Mouse (Mus musculus) MEL (cell line): ENCODE measurements around the gene Exoc4. TPM values are rescaled to one million over a fixed set of nuclear protein-coding genes. Genes with fewer than 3 reads are reported as not detected.

Experiments
- DNase-seq: peaks from one replicate; pipeline ENCODE4 v3.0.0; 2011; ENCODE audit warnings: low read depth, low spot score
- H3K27ac ChIP-seq: 2 replicates; pipeline ENCODE4 v1.5.1; 2012; ENCODE audit warnings: low read depth, mild to moderate bottlenecking, control low read depth, low read length, moderate library complexity; ENCODE audit not compliant: control insufficient read depth
- H3K27me3 ChIP-seq, 2 experiments: fragments of 150-350 bp in 1 of 2; sonication (generic) in 1 of 2; 2 replicates each; pipeline ENCODE4 v1.6.1; 2012; ENCODE audit warnings: low read length in 2 of 2, mild to moderate bottlenecking in 2 of 2, improper control_type of control experiment in 1 of 2, moderate library complexity in 1 of 2; ENCODE audit not compliant: insufficient read depth in 2 of 2, control insufficient read depth in 1 of 2
- H3K36me3 ChIP-seq, 2 experiments: 2 replicates each; pipeline ENCODE4 v1.6.1; 2012 to 2014; ENCODE audit warnings: low read length in 2 of 2, improper control_type of control experiment in 1 of 2, inconsistent platforms in 1 of 2, mild to moderate bottlenecking in 1 of 2; ENCODE audit not compliant: insufficient read depth in 2 of 2, control insufficient read depth in 1 of 2
- H3K4me1 ChIP-seq, 2 experiments: fragments of 150-350 bp in 1 of 2; sonication (generic) in 1 of 2; 2 replicates each; pipeline ENCODE4 v1.6.1; 2012; ENCODE audit warnings: low read length in 2 of 2, improper control_type of control experiment in 1 of 2, mild to moderate bottlenecking in 1 of 2; ENCODE audit not compliant: insufficient read depth in 2 of 2, control insufficient read depth in 1 of 2
- H3K4me3 ChIP-seq, 2 experiments: fragments of 150-350 bp in 1 of 2; sonication (generic) in 1 of 2; 2 replicates each; pipeline ENCODE4 v1.5.1; 2012; ENCODE audit warnings: low read depth in 2 of 2, low read length in 2 of 2, mild to moderate bottlenecking in 2 of 2, moderate library complexity in 2 of 2, control low read depth in 1 of 2, improper control_type of control experiment in 1 of 2; ENCODE audit not compliant: control insufficient read depth in 1 of 2, insufficient read depth in 1 of 2
- H3K79me2 ChIP-seq: 2 replicates; pipeline ENCODE4 v1.6.1; 2012; ENCODE audit warnings: mild to moderate bottlenecking, low read length, moderate library complexity; ENCODE audit not compliant: control insufficient read depth, poor library complexity, insufficient read depth
- H3K9ac ChIP-seq: 2 replicates; pipeline ENCODE4 v1.6.1; 2012; ENCODE audit warnings: low read depth, mild to moderate bottlenecking, control low read depth, low read length, moderate library complexity; ENCODE audit not compliant: control insufficient read depth, poor library complexity, severe bottlenecking
- H3K9me3 ChIP-seq: fragments of 150-350 bp; sonication (generic); replicated peaks from 2 replicates; pipeline ENCODE4 v1.6.1; 2012; ENCODE audit warnings: mild to moderate bottlenecking, low read length, improper control_type of control experiment, moderate library complexity; ENCODE audit not compliant: insufficient read depth
- CHD1 ChIP-seq: IDR thresholded peaks from 2 replicates; pipeline ENCODE4 v1.6.1; 2012; ENCODE audit warnings: low read depth, mild to moderate bottlenecking, inconsistent platforms, low read length, improper control_type of control experiment
- ELF1 ChIP-seq: IDR thresholded peaks from 2 replicates; pipeline ENCODE4 v1.6.1; 2014; ENCODE audit warnings: low read depth, mild to moderate bottlenecking, inconsistent platforms, low read length, improper control_type of control experiment, moderate library complexity
- EP300 ChIP-seq, 2 experiments: IDR thresholded peaks; 2 replicates each; pipeline ENCODE4 v1.6.1; 2011; ENCODE audit warnings: improper control_type of control experiment in 2 of 2, low read length in 2 of 2, low read depth in 1 of 2, mild to moderate bottlenecking in 1 of 2
- GABPA ChIP-seq: IDR thresholded peaks from 2 replicates; pipeline ENCODE4 v1.6.1; 2012; ENCODE audit warnings: low read depth, mild to moderate bottlenecking, inconsistent platforms, low read length, improper control_type of control experiment, moderate library complexity
- MEF2A ChIP-seq: IDR thresholded peaks from 2 replicates; pipeline ENCODE4 v1.6.1; 2014; ENCODE audit warnings: low read depth, mild to moderate bottlenecking, inconsistent platforms, low read length, improper control_type of control experiment; ENCODE audit not compliant: poor library complexity, insufficient replicate concordance, severe bottlenecking; ENCODE audit errors: extremely low read depth
- MXI1 ChIP-seq: IDR thresholded peaks from 2 replicates; pipeline ENCODE4 v1.6.1; 2011; ENCODE audit warnings: mild to moderate bottlenecking, low read depth, low read length, improper control_type of control experiment
- MYB ChIP-seq: IDR thresholded peaks from 2 replicates; pipeline ENCODE4 v1.6.1; 2011; ENCODE audit warnings: mild to moderate bottlenecking, low read depth, low read length, improper control_type of control experiment
- MYC ChIP-seq: IDR thresholded peaks from 2 replicates; pipeline ENCODE4 v1.6.1; 2011; ENCODE audit warnings: low read depth, mild to moderate bottlenecking, low read length, improper control_type of control experiment, moderate library complexity
- NELFE ChIP-seq: IDR thresholded peaks from 2 replicates; pipeline ENCODE4 v1.6.1; 2011; ENCODE audit warnings: low read depth, low read length, improper control_type of control experiment
- POLR2A ChIP-seq, 2 experiments: IDR thresholded peaks; 2 replicates each; pipeline ENCODE4 v1.6.1; 2011 to 2012; ENCODE audit warnings: low read length in 2 of 2, mild to moderate bottlenecking in 2 of 2, control low read depth in 1 of 2, improper control_type of control experiment in 1 of 2, low read depth in 1 of 2, moderate library complexity in 1 of 2; ENCODE audit not compliant: control insufficient read depth in 1 of 2, insufficient read depth in 1 of 2, poor library complexity in 1 of 2
- POLR2AphosphoS2 ChIP-seq: IDR thresholded peaks from 2 replicates; pipeline ENCODE4 v1.6.1; 2011; ENCODE audit warnings: low read length, improper control_type of control experiment
- POLR2AphosphoS5 ChIP-seq: IDR thresholded peaks from 2 replicates; pipeline ENCODE4 v1.6.1; 2012; ENCODE audit warnings: low read depth, borderline replicate concordance, mild to moderate bottlenecking, inconsistent platforms, low read length, moderate library complexity, mixed read lengths
- RCOR1 ChIP-seq: IDR thresholded peaks from 2 replicates; pipeline ENCODE4 v1.6.1; 2012; ENCODE audit warnings: low read depth, mild to moderate bottlenecking, inconsistent platforms, low read length, improper control_type of control experiment
- SMC3 ChIP-seq: IDR thresholded peaks from 2 replicates; pipeline ENCODE4 v1.6.1; 2011; ENCODE audit warnings: low read depth, low read length, improper control_type of control experiment
- TCF12 ChIP-seq: IDR thresholded peaks from 2 replicates; pipeline ENCODE4 v1.6.1; 2014; ENCODE audit warnings: low read depth, mild to moderate bottlenecking, inconsistent platforms, low read length, improper control_type of control experiment, moderate library complexity
- UBTF ChIP-seq: IDR thresholded peaks from 2 replicates; pipeline ENCODE4 v1.6.1; 2012; ENCODE audit warnings: low read depth, mild to moderate bottlenecking, inconsistent platforms, low read length, improper control_type of control experiment, moderate library complexity, borderline replicate concordance; ENCODE audit not compliant: insufficient read depth
- polyA plus RNA-seq, 2 experiments: library from polyadenylated mRNA; stranded (reverse) in 1 of 2; unstranded in 1 of 2; fragments of >175 nt in 1 of 2; fragments of >200 nt in 1 of 2; gene quantifications; 2 replicates each; pipeline versions ENCODE4 v1.2.1 to v1.2.4; 2012; ENCODE audit warnings: low replicate concordance in 2 of 2, low read depth in 1 of 2; ENCODE audit not compliant: insufficient read length in 2 of 2, insufficient read depth in 1 of 2, missing spikeins in 1 of 2
- total RNA-seq: library from RNA; depleted of rRNA; stranded (reverse); fragments of 300-350 nt; gene quantifications from 2 replicates; pipeline ENCODE4 v1.2.3, GENCODE M21; 2012

The Exoc4 gene
- total and polyA plus RNA-seq, 3 experiments, result 16.4 to 22.6 TPM; not detected in 1

- 0 out of 4 replicates have a peak, but pooled peaks cover 0 to 3% of the 10 kb centered on the region in 2 experiments for H3K4me1 ChIP-seq
- no peak overlapping the region for H3K27ac ChIP-seq
- no peak overlapping the region for H3K4me3 ChIP-seq
- no peaks in the 10 kb centered on the region for H3K36me3 ChIP-seq
- H3K9ac ChIP-seq, result no peak overlapping the region
- no peaks in the 10 kb centered on the region for H3K9me3 ChIP-seq
- no peak for DNase-seq
- H3K79me2 ChIP-seq, result no peaks in the 10 kb centered on the region
- H3K27me3 ChIP-seq, result no peaks in the 10 kb centered on the region
- no peak for TF ChIP-seq SMC3
- TF ChIP-seq GABPA, result no peak
- no peak for TF ChIP-seq MXI1
Measured at GRCm38 (mm10) chr6:33955469-33955868, 706.6 kb downstream of the Exoc4 start.

DNA sequence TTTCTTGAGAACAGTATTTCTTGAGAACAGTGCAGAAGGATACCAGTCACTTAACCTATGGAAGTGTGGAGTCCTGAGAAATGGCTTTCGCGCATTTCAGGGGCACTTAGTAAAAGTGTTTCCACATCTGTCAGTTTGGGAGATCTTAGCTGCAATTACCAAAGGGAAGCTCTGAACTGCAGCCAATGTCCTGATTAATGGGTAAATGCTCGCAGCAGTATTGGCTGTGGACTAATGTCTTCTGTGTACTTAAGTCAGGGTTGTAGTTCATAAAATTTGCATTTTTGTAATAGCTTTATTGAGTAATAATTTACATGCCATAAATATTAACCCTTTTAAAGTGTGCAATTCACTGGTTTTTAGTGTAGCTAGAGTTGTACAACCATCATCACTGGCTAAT, 709.4 kb downstream of the Exoc4 start:
- TF ChIP-seq EP300 (IDR thresholded peaks at IDR 0.05; ENCODE audit: low read depth in 1 of 2, low read length in 2 of 2) (no peak), MYC (no peak), MYB (no peak), RCOR1 (no peak), POLR2AphosphoS5 (no peak), UBTF (no peak), ELF1 (no peak), GABPA (no peak), NELFE (no peak), CHD1 (no peak), MEF2A (no peak), POLR2AphosphoS2 (no peak)
- no peak for DNase-seq
- no peak overlapping the region for H3K27ac ChIP-seq
- H3K36me3 ChIP-seq, result no peaks in the 10 kb centered on the region
- no peak overlapping the region for H3K9ac ChIP-seq
- H3K4me3 ChIP-seq, result no peak overlapping the region
- H3K9me3 ChIP-seq, result no peaks in the 10 kb centered on the region
- H3K4me1 ChIP-seq, result 0 out of 4 replicates have a peak, but pooled peaks cover 0 to 3% of the 10 kb centered on the region in 2 experiments
- no peaks in the 10 kb centered on the region for H3K27me3 ChIP-seq
- no peaks in the 10 kb centered on the region for H3K79me2 ChIP-seq

DNA sequence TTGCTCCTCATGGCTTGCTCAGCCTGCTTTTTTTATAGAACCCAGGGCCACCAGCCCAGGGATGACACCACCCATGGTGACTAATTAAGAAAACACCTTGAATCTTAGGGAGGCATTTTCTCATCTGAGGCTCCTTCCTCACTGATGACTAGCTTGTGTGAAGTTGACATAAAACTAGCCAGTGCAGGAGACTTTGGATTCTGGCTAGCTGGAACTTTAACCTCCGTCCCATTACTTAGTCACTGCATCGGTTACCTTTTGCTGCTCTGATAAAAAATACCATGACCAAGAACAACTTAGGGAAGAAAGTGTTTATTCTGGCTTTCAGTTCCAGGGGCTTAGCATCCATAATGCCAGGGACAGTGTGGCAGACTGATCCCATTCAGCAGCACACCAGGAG, 711.9 kb downstream of the Exoc4 start:
- Histone ChIP-seq H3K4me3 (no peak overlapping the region), H3K9ac (no peak overlapping the region), H3K79me2 (no peaks in the 10 kb centered on the region), H3K27me3 (no peaks in the 10 kb centered on the region), H3K27ac (no peak overlapping the region), H3K36me3 (no peaks in the 10 kb centered on the region), H3K4me1 (0 out of 4 replicates have a peak, but pooled peaks cover 0 to 3% of the 10 kb centered on the region in 2 experiments), H3K9me3 (no peaks in the 10 kb centered on the region)
- TF ChIP-seq MYB, result no peak
- TF ChIP-seq POLR2A (IDR thresholded peaks at IDR 0.05; ENCODE audit: control insufficient read depth in 1 of 2, insufficient read depth in 1 of 2, low read depth in 1 of 2, low read length in 2 of 2, poor library complexity in 1 of 2), result no peak
- TF ChIP-seq TCF12, result no peak
- no peak for TF ChIP-seq MYC
- DNase-seq, result no peak
